Mouse (Mus musculus): Measurements from ENCODE around the gene Tuba1c. TPM values are rescaled to one million over a fixed set of nuclear protein-coding genes. Genes with fewer than 3 reads are reported as not detected.

Tuba1c gene
- total and polyA plus RNA-seq, 3 experiments: 178 to 390 (median 220) TPM

- TF ChIP-seq SIN3A (IDR thresholded peaks at IDR 0.05; ENCODE audit: low read length): no peak
- no peak for TF ChIP-seq GABPA (IDR thresholded peaks at IDR 0.05; ENCODE audit: insufficient replicate concordance, low read depth, low read length)
- no peak for TF ChIP-seq ZC3H11A (IDR thresholded peaks at IDR 0.05; ENCODE audit: low read depth, low read length)
- TF ChIP-seq ETS1 (conservative IDR thresholded peaks at IDR 0.05; ENCODE audit: low read depth, low read length): no peak
- TF ChIP-seq UBTF (IDR thresholded peaks at IDR 0.05; ENCODE audit: low read depth, low read length): no peak
- no peak for TF ChIP-seq MXI1 (IDR thresholded peaks at IDR 0.05; ENCODE audit: low read depth, low read length)
- TF ChIP-seq EP300 (IDR thresholded peaks at IDR 0.05; ENCODE audit: low read length): no peak
- no peak for TF ChIP-seq MEF2A (IDR thresholded peaks at IDR 0.05; ENCODE audit: borderline replicate concordance, low read depth, low read length)
- TF ChIP-seq JUND (conservative IDR thresholded peaks at IDR 0.05; ENCODE audit: low read depth, low read length): no peak
- no peak for TF ChIP-seq KAT2A (IDR thresholded peaks at IDR 0.05; ENCODE audit: insufficient replicate concordance, low read length)
- no peak for TF ChIP-seq PAX5 (IDR thresholded peaks at IDR 0.05; ENCODE audit: low read length)
- TF ChIP-seq IRF4 (IDR thresholded peaks at IDR 0.05; ENCODE audit: low read depth, low read length): no peak
- no peak for TF ChIP-seq TBP (conservative IDR thresholded peaks at IDR 0.05; ENCODE audit: low read depth, low read length)
- Histone ChIP-seq H3K27me3 (replicated peaks) (no peaks in the 10 kb centered on the region), H3K9me3 (replicated peaks; ENCODE audit: low read length) (peaks cover 3% of the 10 kb centered on the region), H3K36me3 (replicated peaks in 1 of 2; ENCODE audit: control insufficient read depth in 1 of 2, insufficient read depth in 1 of 2, low read length in 1 of 2) (no peaks in the 10 kb centered on the region), H3K79me2 (replicated peaks; ENCODE audit: control insufficient read depth, extremely low read depth, insufficient read depth, poor library complexity, severe bottlenecking) (no peaks in the 10 kb centered on the region), H3K9ac (ENCODE audit: insufficient read depth, low read depth) (no peak overlapping the region), H3K4me2 (ENCODE audit: insufficient read depth, low read depth, poor library complexity, severe bottlenecking) (no peak overlapping the region), H3K4me1 (ENCODE audit: control insufficient read depth in 1 of 2, insufficient read depth in 2 of 2) (peaks cover 0 to 6% of the 10 kb centered on the region in 2 experiments; a peak in 2 of 4 replicates), H3K4me3 (replicated peaks in 1 of 3; ENCODE audit: low read depth in 2 of 3, low read length in 2 of 3, poor library complexity in 1 of 3) (no peak overlapping the region), H3K27ac (ENCODE audit: insufficient read depth, low read depth) (no peak overlapping the region)
- in situ Hi-C loops (cut with MboI; ENCODE audit: low pct_ligation_motif_present, low pct_unique_long_range_greater_than_20kb, low sequenced_read_pairs): no loop called here
- no peak for DNase-seq (ENCODE audit: extremely low read depth)
- dilution Hi-C loops (cut with MboI; ENCODE audit: extremely low pct_ligation_motif_present, extremely low pct_unique_long_range_greater_than_20kb, low sequenced_read_pairs): no loop called here
Observed at GRCm38 (mm10) chr15:99025414-99025813, 4.3 kb upstream of the Tuba1c start.

GRCm38 (mm10) chr15:99026259-99026658, 3.4 kb upstream of the Tuba1c start:
- in situ Hi-C loops (cut with MboI; ENCODE audit: low pct_ligation_motif_present, low pct_unique_long_range_greater_than_20kb, low sequenced_read_pairs) (no loop called here), dilution Hi-C loops (cut with MboI; ENCODE audit: extremely low pct_ligation_motif_present, extremely low pct_unique_long_range_greater_than_20kb, low sequenced_read_pairs) (no loop called here)
- no peak for TF ChIP-seq MAFK (IDR thresholded peaks at IDR 0.05; ENCODE audit: insufficient replicate concordance, low read length)
- TF ChIP-seq CTCF (conservative IDR thresholded peaks at IDR 0.05 in 1 of 2, IDR thresholded peaks at IDR 0.05 in 1 of 2; ENCODE audit: low read depth in 2 of 2, low read length in 2 of 2): peak; percentile 74 to 81
- TF ChIP-seq RAD21 (IDR thresholded peaks at IDR 0.05; ENCODE audit: low read depth, low read length): peak; percentile 42
- H3K27ac ChIP-seq (ENCODE audit: insufficient read depth, low read depth): no peak overlapping the region
- peaks cover 6% of the 10 kb centered on the region for H3K79me2 ChIP-seq (replicated peaks; ENCODE audit: control insufficient read depth, extremely low read depth, insufficient read depth, poor library complexity, severe bottlenecking)
- H3K4me1 ChIP-seq (ENCODE audit: control insufficient read depth in 1 of 2, insufficient read depth in 2 of 2): peaks cover 0 to 6% of the 10 kb centered on the region in 2 experiments; a peak in 2 of 4 replicates
- no peaks in the 10 kb centered on the region for H3K36me3 ChIP-seq (replicated peaks in 1 of 2; ENCODE audit: control insufficient read depth in 1 of 2, insufficient read depth in 1 of 2, low read length in 1 of 2)
- H3K27me3 ChIP-seq (replicated peaks): no peaks in the 10 kb centered on the region
- peaks cover 2% of the 10 kb centered on the region for H3K9me3 ChIP-seq (replicated peaks; ENCODE audit: low read length)
- H3K4me3 ChIP-seq (replicated peaks in 1 of 3; ENCODE audit: low read depth in 2 of 3, low read length in 2 of 3, poor library complexity in 1 of 3): no peak overlapping the region
- no peak overlapping the region for H3K4me2 ChIP-seq (ENCODE audit: insufficient read depth, low read depth, poor library complexity, severe bottlenecking)
- no peak overlapping the region for H3K9ac ChIP-seq (ENCODE audit: insufficient read depth, low read depth)
- peak; percentile 82 for DNase-seq (ENCODE audit: extremely low read depth)

Data from CH12.LX (cell line).